Mouse (Mus musculus) heart, adult 18-20 months (tissue): Measurements from ENCODE around the gene Pspn. TPM values are rescaled to one million over a fixed set of nuclear protein-coding genes. Genes with fewer than 3 reads are reported as not detected.
A peak's percentile ranks its signal among the peaks of the same experiment; 100 is the strongest.

Experiments used
- DNase-seq, 2 experiments: peaks; one replicate each; pipeline ENCODE4 v3.0.0; 2021 to 2022; ENCODE audit warnings: mixed read lengths in 1 of 2
- total RNA-seq, 2 experiments: library from RNA; stranded (reverse); gene quantifications; 2 replicates each; pipeline ENCODE4 v1.2.3; 2021

The Pspn gene
- total RNA-seq, 2 experiments from 2014 or later = not detected

GRCm38 (mm10) chr17:56996506-56996905 lies 3.3 kb downstream of the Pspn start:
- peak in 1 of 2 experiments; percentile 22 for DNase-seq

GRCm38 (mm10) chr17:56995046-56995445 lies 4.8 kb downstream of the Pspn start:
- no peak for DNase-seq

- no peak for DNase-seq
Measured at GRCm38 (mm10) chr17:56990966-56991365, 8.9 kb downstream of the Pspn start.

GRCm38 (mm10) chr17:56990115-56990746 lies 9.6 kb downstream of the Pspn start, which contains the start of gene Clpp:
Gene Clpp, plus strand, starts transcription at chr17:56990305.
- DNase-seq = peak; percentile 98

- no peak for DNase-seq
Measured at GRCm38 (mm10) chr17:56989467-56990114, 10.2 kb downstream of the Pspn start.

GRCm38 (mm10) chr17:56988921-56989430 lies 10.8 kb downstream of the Pspn start:
- DNase-seq = no peak

- DNase-seq = no peak
Measured at GRCm38 (mm10) chr17:56988441-56988840, 11.4 kb downstream of the Pspn start.

GRCm38 (mm10) chr17:56986105-56986805 lies 13.6 kb downstream of the Pspn start:
- DNase-seq = no peak

GRCm38 (mm10) chr17:56985656-56986055 lies 14.2 kb downstream of the Pspn start:
- no peak for DNase-seq

- DNase-seq = no peak
Measured at GRCm38 (mm10) chr17:56984886-56985285, 14.9 kb downstream of the Pspn start.

GRCm38 (mm10) chr17:56982013-56982412 lies 17.8 kb downstream of the Pspn start, which contains the start of gene Acer1:
Gene Acer1, minus strand, starts transcription at chr17:56982126.
- no peak for DNase-seq

GRCm38 (mm10) chr17:56981049-56981448 lies 18.8 kb downstream of the Pspn start:
- DNase-seq = no peak

GRCm38 (mm10) chr17:56979524-56979923 lies 20.3 kb downstream of the Pspn start:
- DNase-seq = no peak

- DNase-seq = no peak
Measured at GRCm38 (mm10) chr17:56976531-56977390, 23.1 kb downstream of the Pspn start.

GRCm38 (mm10) chr17:56975391-56975790 lies 24.4 kb downstream of the Pspn start:
- DNase-seq = no peak

- DNase-seq = no peak
Measured at GRCm38 (mm10) chr17:56974708-56975240, 25.0 kb downstream of the Pspn start.

- DNase-seq = no peak
Measured at GRCm38 (mm10) chr17:56973956-56974707, 25.7 kb downstream of the Pspn start.

GRCm38 (mm10) chr17:56970081-56970480 lies 29.7 kb downstream of the Pspn start:
- no peak for DNase-seq

- no peak for DNase-seq
Measured at GRCm38 (mm10) chr17:56969321-56969720, 30.5 kb downstream of the Pspn start.

GRCm38 (mm10) chr17:56963646-56964045 lies 36.2 kb downstream of the Pspn start:
- no peak for DNase-seq
